Mouse (Mus musculus): ENCODE results near the gene Polr3a.
"Not testable (repeated sequence)": the region's sequence is repeated elsewhere in the genome, so short reads cannot be mapped to it uniquely, and the experiment has no call there.

DNA sequence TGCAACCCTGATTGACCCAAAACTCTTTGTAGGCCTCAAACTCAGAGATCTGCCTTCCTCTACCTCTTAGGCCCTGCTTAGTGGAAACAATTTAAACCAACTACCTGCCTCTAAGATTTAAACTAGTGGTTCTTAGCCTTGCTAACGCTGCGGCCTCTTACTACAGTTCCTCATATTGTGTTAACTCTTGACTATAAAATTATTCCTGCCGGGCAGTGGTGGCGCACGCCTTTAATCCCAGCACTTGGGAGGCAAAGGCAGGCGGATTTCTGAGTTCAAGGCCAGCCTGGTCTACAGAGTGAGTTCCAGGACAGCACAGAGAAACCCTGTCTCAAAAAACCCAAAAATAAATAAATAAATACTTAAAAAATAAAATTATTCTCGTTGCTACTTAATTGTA is 2.9 kb upstream of the Polr3a start:
- TF ChIP-seq CTCF, EP300 (IDR thresholded peaks at IDR 0.05; ENCODE audit: low read depth): not testable (repeated sequence)
